Mouse (Mus musculus) neutrophil, adult 5-6 weeks (primary cell): ENCODE data around the gene Ppp4r2. TPM values are rescaled to one million over a fixed set of nuclear protein-coding genes. Genes with fewer than 3 reads are reported as not detected.

Experiments used
- ATAC-seq: fragments of 151-379, 151-347 bp; 2 replicates; pipeline ENCODE4 v1.8.0; 2017; ENCODE audit warnings: mild to moderate bottlenecking, moderate TSS enrichment; ENCODE audit not compliant: insufficient number of reproducible peaks, poor library complexity, low FRiP score, severe bottlenecking; ENCODE audit errors: extremely low read depth
- total RNA-seq: library from RNA; stranded (forward); fragments of 200-1000 nt; gene quantifications from 2 replicates; pipeline ENCODE4 v1.2.3, GENCODE M21; 2017

Ppp4r2 gene
- total RNA-seq, 1 experiment from 2014 or later: 123 TPM

DNA sequence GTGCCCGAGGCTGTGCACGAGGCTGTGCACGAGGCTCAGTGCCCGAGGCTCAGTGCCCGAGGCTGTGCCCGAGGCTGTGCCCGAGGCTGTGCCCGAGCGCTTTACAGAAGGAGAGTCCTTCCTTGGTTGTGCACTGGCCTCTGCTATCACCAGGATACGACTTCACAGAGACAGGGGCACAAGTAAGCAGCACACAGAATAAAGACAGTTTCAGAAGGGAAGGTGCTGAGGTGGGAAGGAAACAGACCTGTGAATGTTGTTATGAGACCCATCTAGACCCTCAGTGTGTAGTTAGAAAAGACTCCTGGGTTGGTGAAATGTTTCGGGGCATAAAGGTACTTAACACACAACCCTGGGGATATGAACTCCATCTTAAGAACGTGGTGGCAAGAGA lies 43.2 kb downstream of the Ppp4r2 start:
- no peak for ATAC-seq

GRCm38 (mm10) chr6:100878546-100878945 lies 45.1 kb downstream of the Ppp4r2 start:
- no peak for ATAC-seq

- ATAC-seq: no peak
Measured at GRCm38 (mm10) chr6:100879607-100880006, 46.2 kb downstream of the Ppp4r2 start.

GRCm38 (mm10) chr6:100881657-100882056 lies 48.2 kb downstream of the Ppp4r2 start:
- no peak for ATAC-seq

GRCm38 (mm10) chr6:100882381-100883213 lies 49.2 kb downstream of the Ppp4r2 start:
- ATAC-seq: 0 out of 2 replicates have a peak, but pooled peaks have one; percentile 23

GRCm38 (mm10) chr6:100883233-100883632 lies 49.8 kb downstream of the Ppp4r2 start:
- ATAC-seq: no peak

DNA sequence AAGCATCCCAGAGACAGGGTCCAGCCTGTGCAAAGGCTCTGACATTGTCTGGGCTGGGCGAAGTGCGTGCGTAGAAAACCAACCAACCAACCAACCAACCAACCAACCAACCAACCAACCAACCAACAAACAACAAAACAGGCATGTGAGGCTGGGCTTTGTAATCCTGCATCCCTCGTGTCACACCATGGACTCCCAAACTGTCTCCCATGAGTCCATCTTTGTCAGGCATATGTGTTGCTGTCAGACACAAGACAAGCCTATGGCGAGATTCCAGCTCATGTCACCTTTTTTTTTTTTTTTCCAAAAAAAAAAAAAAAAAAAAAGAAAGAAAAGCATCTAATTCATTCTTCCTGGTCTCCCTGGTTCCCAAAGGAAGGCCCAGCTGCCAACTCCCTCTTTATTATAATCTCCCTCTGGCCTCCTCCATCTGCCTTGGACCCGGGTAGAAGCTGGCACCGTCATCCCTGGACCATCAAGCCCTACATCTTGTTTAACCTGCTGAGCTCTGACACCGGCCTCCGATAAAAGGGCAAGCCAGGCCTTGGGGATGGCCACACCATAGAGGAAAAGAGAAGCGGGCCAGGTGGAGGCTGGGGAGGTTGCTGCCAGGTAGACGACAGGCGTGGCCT lies 51.3 kb downstream of the Ppp4r2 start:
- ATAC-seq: no peak

GRCm38 (mm10) chr6:100885376-100885775 lies 52.0 kb downstream of the Ppp4r2 start:
- no peak for ATAC-seq

GRCm38 (mm10) chr6:100887012-100887411 lies 53.6 kb downstream of the Ppp4r2 start:
- no peak for ATAC-seq

DNA sequence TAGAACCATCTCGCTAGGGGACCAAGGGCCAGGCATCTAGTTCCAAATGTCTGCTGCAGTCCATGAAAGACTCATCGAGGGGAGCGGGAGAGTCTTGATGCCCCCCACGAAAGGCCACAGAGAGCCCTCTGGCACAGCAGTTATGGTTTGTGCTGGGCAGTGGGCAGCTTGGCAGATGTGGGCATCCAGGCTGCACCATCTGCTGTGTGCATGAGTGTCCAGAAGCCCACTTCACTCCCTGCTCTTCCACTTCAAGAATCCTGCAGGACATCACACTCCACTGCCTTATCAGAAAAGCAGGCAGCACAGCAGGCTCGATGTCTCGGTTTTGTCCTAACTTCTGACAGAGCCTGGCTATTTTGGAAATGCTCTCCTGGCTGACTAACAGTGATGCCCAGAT lies 55.9 kb downstream of the Ppp4r2 start:
- no peak for ATAC-seq

DNA sequence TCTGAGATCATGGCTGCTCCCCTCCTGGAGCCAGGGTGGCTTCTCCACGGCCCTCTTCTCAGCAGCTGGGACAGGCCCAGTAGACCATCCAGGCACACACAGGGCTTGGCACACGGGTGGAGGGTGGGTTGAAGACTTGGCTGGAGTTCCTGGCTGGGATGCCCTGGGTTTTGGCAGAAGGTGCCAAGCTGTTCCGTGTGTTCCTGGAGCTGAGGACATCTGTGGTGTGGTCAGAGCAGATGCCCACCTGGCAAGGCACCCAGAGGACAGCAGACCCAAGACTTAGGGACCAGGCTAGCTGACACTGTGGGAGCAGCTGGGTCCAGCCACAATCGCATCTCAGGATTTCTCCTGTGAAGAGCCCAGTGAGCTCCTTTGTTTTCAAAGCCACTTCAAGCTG lies 59.1 kb downstream of the Ppp4r2 start:
- no peak for ATAC-seq

DNA sequence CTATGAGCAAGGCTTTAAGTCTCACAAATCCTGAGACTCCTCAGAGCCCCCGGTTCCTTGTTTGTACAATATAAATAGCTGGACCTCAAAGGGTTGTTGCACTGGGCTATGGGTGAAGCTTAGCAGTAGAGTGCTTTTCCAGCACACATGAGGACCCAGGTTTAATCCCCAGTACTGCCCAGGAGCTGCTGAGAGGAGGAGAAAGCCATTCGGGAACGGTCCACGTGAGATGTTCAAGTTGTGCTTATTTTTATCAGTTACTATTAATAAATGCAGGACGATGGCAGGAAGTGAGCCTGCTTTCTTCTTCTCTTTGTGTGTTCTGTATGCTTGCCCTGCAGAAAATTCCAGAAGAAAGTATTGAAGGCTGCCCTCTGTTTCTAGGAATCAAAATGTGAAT lies 59.7 kb downstream of the Ppp4r2 start:
- no peak for ATAC-seq

DNA sequence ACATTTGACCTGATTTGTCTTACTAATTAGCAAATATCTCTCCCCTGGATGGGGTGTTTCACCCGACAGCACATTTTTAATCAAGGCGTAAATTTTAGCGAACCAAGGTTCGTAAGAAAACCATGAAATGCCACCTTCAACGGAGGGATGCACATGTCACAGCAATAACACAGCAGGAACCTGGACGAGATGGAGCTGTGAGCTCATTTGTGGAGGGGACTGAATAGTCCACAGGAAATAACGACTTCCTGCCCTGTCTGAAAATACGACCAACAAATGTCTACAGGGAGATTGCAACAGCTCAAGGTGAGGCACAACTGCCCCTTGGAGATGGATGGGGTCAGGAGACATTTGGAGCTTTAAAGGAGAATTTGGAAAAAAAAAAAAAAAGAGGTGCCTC lies 61.8 kb downstream of the Ppp4r2 start:
- no peak for ATAC-seq

- ATAC-seq: no peak
Measured at GRCm38 (mm10) chr6:100896883-100897282, 63.5 kb downstream of the Ppp4r2 start.

GRCm38 (mm10) chr6:100904463-100904862 lies 71.0 kb downstream of the Ppp4r2 start:
- no peak for ATAC-seq

DNA sequence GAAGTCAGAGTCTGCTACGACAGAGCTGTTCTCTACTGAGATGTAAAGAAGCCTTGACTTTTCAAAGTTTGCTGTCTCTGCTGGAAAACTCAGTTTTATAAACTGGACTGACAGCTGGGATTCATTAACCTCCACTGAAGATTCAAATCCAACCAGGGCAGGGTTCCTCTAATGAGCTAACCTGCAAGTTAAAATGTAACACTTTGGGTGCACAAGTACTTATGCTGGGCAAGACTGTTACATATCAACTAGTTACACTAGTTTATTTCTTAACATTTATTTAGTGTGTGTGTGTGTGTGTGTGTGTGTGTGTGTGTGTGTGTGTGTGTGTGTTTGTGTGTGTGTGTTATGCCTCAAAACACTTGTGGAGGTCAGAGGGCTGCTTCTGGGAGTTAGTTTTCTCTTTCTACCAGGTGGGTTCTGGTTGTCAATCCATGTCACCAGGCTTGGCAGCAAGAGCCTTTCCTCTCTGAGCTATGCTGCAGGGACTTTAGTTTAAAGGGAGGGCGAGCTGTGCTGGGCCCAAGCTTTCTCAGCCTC lies 76.8 kb downstream of the Ppp4r2 start:
- ATAC-seq: no peak
